Mouse (Mus musculus): ENCODE data around the gene Rgs6.
A peak's percentile ranks its signal among the peaks of the same experiment; 100 is the strongest.

Rgs6 gene

GRCm38 (mm10) chr12:82985300-82985699 is 397.2 kb downstream of the Rgs6 start:
- DNase-seq: no peak

GRCm38 (mm10) chr12:82987661-82988060 is 399.6 kb downstream of the Rgs6 start:
- no peak for DNase-seq

GRCm38 (mm10) chr12:82993905-82994304 is 405.8 kb downstream of the Rgs6 start:
- DNase-seq: no peak

- DNase-seq: no peak
These were observed 408.7 kb downstream of the Rgs6 start for GRCm38 (mm10) chr12:82996775-82997174.

GRCm38 (mm10) chr12:82998682-82999332 is 410.7 kb downstream of the Rgs6 start:
- DNase-seq: no peak

GRCm38 (mm10) chr12:82999333-83000032 is 411.4 kb downstream of the Rgs6 start:
- DNase-seq: no peak

- no peak for DNase-seq
These were observed 412.0 kb downstream of the Rgs6 start for GRCm38 (mm10) chr12:83000033-83000570.

- DNase-seq: no peak
These were observed 412.9 kb downstream of the Rgs6 start for GRCm38 (mm10) chr12:83000957-83001356.

GRCm38 (mm10) chr12:83004014-83004682 is 416.1 kb downstream of the Rgs6 start:
- DNase-seq: no peak

GRCm38 (mm10) chr12:83011056-83011565 is 423.0 kb downstream of the Rgs6 start:
- no peak for DNase-seq

- no peak for DNase-seq
These were observed 426.0 kb downstream of the Rgs6 start for GRCm38 (mm10) chr12:83013918-83014691.

GRCm38 (mm10) chr12:83014848-83015247 is 426.8 kb downstream of the Rgs6 start:
- DNase-seq: no peak

- DNase-seq: no peak
These were observed 427.3 kb downstream of the Rgs6 start for GRCm38 (mm10) chr12:83015366-83015765.

GRCm38 (mm10) chr12:83016486-83016885 is 428.4 kb downstream of the Rgs6 start:
- no peak for DNase-seq

- peak; percentile 79 for DNase-seq
These were observed 429.9 kb downstream of the Rgs6 start for GRCm38 (mm10) chr12:83018005-83018404.

- no peak for DNase-seq
These were observed 438.9 kb downstream of the Rgs6 start for GRCm38 (mm10) chr12:83026985-83027384.

- no peak for DNase-seq
These were observed 445.2 kb downstream of the Rgs6 start for GRCm38 (mm10) chr12:83033171-83033835.

- DNase-seq: no peak
These were observed 446.9 kb downstream of the Rgs6 start for GRCm38 (mm10) chr12:83034859-83035569.

GRCm38 (mm10) chr12:83037798-83038560 is 449.9 kb downstream of the Rgs6 start:
- no peak for DNase-seq

GRCm38 (mm10) chr12:83038779-83039178 is 450.7 kb downstream of the Rgs6 start:
- no peak for DNase-seq

GRCm38 (mm10) chr12:83039859-83040258 is 451.8 kb downstream of the Rgs6 start:
- DNase-seq: no peak
